Mouse (Mus musculus) embryo, embryonic 9.5 days (tissue): ENCODE data around the gene Exoc2.

Experiments used
- DNase-seq: peaks from one replicate; pipeline ENCODE4 v3.0.0-alpha.2; 2017; ENCODE audit errors: extremely low spot score

Exoc2 gene

GRCm38 (mm10) chr13:30777678-30778179, 196.2 kb downstream of the Exoc2 start:
- no peak for DNase-seq

- DNase-seq, result no peak
These were observed 197.9 kb downstream of the Exoc2 start for GRCm38 (mm10) chr13:30776021-30776420.

- DNase-seq, result no peak
These were observed 206.3 kb downstream of the Exoc2 start for GRCm38 (mm10) chr13:30767477-30768127.

- DNase-seq, result no peak
These were observed 207.0 kb downstream of the Exoc2 start for GRCm38 (mm10) chr13:30766636-30767476.

GRCm38 (mm10) chr13:30765906-30766305, 208.0 kb downstream of the Exoc2 start:
- no peak for DNase-seq

- DNase-seq, result no peak
These were observed 209.7 kb downstream of the Exoc2 start for GRCm38 (mm10) chr13:30764014-30764740.
